Mouse (Mus musculus): ENCODE data around the gene Fgd6.
A peak's percentile ranks its signal among the peaks of the same experiment; 100 is the strongest.

Gene Fgd6

DNA sequence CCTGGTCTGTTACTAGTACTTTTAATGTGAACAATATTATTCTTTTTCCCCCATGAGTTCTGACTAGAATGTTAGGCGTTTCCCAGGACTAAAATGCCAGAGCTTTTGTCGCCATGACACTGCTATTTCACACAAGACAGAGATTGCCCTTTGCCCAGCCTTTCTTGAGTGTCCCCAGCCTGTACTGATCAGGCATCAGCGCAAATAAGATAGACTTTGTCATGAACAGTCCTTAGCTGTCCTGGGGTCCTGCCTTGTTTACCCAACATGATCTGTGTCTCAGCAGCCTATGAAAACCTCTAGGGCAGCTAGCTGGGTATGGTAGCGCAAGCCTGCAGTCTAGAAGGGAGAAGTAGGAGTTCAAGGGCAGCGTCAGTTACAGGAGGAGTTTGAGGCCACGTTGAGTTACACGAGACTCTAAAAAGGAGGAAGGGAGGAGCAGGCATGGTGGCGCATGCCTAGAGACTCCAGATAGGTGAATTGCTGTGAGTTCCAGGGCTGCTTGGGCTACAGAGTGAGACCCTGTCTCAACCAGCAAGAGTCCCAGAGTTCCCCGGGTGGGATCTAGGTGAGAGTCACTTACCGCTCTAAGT is 103.2 kb downstream of the Fgd6 start:
- no peak for DNase-seq (ENCODE audit: low spot score)

DNA sequence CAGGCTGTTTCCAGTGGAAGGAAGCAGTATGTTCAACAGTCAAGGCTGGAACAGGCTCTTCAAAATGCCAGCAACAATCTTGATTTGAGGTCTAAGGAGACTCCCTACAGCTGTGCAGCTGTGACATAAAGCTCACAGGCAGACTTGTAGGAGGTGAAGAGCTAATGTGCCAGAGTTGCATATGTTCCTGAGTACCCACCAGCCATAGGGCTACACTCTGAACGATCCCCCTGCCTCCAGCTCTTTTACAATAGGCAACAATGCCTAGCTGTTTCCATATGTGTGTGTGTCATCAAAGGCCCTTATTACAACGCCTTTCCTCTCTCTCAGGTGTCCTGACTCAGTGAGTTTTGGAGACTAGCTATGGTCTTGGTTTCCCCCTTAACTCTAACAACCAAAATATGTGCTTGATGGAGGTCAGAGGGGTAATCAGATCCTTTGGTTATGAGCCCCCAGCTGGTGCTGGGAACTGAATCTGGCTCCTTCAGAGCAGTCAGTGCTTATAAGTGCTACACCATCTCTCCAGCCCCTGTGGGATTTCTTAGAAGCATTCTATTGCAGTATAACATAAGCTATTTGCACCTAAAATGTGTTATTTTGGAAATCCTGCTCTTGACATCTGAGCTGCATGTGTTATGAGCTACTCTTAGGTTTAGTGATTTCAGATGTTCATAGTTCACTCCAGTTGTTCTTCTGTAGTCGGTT is 104.6 kb downstream of the Fgd6 start:
- no peak for DNase-seq (ENCODE audit: low spot score)

DNA sequence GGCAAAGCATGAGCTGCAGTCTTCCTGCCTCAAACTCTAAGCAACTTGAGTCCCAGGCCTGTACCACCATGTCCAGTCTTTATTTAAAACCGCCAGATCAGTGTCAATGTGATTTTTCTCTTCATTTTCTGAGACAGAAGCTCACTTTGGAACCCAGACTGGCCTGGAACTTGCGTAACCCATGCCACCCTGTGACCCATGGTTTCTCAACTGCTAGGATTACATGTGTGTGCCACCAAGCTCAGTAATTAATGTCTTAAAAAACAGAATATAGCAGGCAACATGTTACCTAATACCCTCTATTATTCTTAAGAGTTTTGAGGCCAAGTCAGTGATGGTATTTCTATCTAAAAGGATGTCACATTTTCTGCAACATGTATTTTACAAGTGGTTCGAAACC is 106.6 kb downstream of the Fgd6 start:
- DNase-seq (ENCODE audit: low spot score), result no peak

DNA sequence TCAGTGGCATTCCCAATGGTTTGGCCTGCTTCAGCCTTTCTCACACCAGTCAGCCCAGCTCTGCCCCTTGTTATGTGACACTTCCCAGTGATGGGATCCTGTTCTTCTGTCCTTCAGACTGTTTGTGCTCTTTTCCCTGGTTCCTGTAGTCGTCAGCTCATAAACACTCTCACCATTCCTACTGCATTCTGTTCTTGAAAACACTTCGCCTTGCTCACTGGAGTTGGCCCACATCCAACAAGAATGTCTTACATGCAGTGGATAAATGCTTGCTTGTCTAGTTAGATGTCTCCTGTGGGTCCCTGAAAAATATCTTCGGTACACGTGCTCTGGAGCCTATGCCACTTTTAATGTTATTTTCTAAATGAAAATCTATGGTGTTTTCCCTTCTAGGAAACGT is 108.8 kb downstream of the Fgd6 start:
- no peak for DNase-seq (ENCODE audit: low spot score)

DNA sequence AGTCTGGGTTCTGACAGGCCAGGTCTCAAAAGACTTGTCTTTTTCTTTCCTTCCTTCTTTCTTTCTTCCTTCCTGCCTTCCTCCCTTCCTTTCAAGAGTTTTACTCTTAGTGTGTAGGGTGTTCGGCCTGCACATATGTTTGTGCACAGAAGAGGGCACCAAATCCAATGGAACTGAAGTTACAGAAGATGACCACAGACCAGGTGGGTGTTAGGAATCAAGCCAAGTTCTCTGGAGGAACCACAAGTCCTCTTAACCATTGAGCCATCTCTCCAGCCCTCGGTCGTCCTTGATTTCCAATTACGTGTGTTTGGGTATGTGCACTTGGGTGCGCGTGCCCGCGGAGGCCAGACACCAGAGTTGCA is 111.6 kb downstream of the Fgd6 start:
- no peak for DNase-seq (ENCODE audit: low spot score)

DNA sequence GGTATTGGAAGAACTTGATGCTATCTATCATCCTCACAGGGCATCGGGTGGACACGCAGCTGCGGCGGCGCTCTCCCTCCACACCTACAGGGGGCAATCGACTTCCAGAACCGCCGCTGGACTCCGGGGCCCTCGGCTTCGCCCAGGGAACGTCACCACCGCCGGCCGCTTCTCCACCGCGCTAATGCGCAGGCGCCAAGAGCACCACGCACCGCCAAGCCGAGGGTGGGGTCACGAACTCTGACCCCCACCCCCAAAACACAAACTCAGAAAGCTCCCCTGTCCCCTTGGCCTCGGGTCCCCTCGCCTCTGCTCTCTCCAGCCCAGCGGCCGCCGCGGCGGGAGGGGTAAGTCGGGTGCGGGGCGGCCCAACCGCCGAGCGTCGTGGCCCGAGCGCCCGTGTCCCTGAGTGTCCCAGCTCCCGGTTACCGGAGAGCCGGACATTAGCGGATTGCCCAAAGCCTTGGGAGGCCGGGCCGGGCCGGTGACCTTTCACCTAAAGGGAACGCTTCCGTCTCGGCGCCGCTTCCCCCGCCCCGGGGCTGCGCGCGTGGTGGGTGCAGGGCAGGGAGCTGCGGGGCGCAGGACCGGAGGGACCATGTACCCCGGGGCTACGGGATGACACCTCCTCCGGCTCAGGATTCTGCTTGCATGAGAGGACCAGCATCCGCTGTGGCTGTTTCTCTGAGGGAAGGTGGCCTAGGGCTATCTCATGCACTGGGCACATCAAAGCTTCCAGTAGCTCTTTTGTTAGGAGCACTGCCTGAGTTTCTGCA is 112.1 kb downstream of the Fgd6 start, which contains the start of gene Nr2c1:
TSS of gene Nr2c1 (plus strand) at position 268 of the 776 bp plus-strand sequence.
- peak; percentile 80 for DNase-seq (ENCODE audit: low spot score)

DNA sequence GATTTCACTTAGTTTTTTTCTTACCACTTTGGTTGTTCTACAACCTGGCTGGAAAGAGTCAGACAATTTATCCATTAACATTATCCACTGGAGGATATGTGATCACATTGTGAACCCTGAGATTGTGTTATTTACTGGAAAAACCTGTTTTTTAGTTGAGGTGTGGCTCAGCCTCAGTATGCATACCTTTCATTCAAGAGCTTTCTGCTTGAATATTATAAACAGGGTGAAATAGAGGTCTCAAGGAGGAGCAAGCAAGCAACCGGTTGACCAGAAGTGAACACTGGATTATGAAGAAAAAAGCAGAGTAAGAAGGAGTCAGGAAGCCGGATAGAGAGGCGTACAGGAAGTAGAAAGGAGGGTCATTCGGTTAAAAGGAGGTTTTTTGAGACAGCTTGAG is 115.7 kb downstream of the Fgd6 start:
- no peak for DNase-seq (ENCODE audit: low spot score)

DNA sequence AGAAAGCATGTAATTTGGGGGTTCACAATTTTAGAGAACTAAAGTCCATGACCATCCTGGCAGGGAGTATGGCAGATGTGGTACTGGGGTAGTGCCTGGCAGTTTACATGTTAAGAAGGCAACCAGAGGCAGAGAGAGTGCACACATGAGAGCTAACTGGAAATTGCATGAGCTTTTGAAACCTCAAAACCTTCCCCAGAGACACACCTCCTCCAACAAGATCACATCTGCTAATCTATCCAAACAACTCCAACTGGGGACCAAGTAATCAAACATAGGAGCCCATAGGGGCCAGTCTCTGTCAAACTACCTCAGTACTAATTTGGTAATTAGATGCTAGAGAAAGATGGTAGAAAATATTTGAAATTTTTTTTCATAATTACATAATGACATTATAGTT is 118.0 kb downstream of the Fgd6 start:
- no peak for DNase-seq (ENCODE audit: low spot score)

DNA sequence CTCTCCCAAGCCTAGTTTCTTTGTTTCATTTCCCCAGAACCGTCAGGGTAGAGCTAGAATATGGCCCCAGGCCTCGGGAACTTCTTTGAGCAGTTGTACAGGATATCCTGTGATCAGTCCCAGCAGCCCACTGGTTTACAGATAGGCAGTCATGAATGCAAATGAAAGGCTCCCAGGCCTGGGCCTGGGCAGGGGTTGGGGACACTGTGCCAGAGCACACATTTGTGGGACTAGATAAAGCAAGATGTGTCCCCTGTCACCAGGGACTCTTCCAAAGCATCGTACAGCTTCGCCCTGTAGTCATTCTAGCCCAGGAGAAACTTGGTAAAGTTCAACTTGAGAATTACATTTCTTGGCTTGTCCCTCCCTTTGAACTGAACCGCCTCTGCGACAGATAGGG is 123.2 kb downstream of the Fgd6 start:
- DNase-seq (ENCODE audit: low spot score), result no peak

DNA sequence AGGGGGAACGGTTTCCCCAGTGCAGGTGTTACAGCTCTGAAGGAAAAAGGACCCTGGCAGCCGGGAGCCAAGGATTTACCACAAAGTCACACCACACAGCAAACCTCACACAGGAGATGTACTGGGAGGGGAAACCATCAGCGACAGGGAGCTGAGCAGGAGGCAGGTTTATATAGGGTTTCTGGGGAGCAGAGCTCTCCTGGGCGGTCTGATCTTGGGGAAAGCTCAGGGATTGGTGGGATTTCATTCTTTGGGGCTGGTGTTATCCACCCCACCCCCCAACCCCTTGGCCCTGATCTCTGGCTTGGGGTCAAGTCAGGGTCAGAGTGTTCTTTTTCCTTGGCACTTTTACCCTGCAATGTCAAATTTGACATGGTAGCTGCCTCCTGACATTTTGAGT is 123.6 kb downstream of the Fgd6 start:
- no peak for DNase-seq (ENCODE audit: low spot score)

DNA sequence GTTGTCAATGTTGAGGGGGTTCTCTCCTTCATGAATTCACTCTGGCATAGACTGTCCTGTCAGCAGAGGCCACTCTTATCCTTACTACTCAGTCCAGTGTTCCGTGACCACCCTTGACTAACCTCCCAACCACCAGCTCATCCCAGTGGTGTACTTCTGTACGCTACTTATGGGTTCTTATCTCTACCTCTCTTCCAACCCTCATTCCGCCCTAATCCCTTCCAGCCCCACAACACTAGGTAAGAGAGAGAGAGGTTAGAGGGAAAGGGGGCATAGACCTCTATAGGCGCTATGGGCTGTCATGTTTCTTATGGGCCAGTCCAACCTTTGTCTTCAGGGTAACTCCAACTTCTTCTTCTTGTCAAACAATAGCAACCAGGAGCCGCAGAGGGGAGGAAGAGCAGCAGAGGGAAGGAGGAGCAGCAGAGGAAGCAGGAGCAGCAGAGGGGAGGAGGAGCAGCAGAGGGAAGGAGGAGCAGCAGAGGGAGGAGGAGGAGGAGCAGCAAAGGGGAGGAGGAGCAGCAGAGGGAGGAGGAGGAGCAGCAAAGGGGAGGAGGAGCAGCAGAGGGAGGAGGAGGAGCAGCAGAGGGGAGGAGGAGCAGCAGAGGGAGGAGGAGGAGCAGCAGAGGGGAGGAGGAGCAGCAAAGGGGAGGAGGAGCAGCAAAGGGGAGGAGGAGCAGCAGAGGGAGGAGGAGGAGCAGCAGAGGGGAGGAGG is 125.4 kb downstream of the Fgd6 start:
- no peak for DNase-seq (ENCODE audit: low spot score)

DNA sequence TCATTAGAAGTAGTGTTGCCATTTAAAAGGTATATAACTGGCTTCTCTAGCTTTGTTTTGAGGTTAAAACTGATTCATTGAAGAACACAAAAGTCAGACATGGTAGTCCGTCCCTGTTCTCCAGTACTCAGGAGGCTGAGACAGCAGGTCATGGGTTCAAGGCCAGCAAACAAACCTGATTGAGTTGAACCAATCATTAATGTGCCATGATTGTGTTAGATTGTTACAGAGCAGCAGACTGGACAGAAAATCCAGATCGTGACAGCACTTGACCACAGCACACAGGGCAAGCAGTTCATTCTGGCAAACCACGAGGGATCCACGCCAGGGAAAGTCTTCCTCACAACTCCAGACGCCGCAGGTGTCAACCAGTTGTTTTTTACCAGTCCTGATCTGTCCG is 126.2 kb downstream of the Fgd6 start:
- DNase-seq (ENCODE audit: low spot score), result no peak

DNA sequence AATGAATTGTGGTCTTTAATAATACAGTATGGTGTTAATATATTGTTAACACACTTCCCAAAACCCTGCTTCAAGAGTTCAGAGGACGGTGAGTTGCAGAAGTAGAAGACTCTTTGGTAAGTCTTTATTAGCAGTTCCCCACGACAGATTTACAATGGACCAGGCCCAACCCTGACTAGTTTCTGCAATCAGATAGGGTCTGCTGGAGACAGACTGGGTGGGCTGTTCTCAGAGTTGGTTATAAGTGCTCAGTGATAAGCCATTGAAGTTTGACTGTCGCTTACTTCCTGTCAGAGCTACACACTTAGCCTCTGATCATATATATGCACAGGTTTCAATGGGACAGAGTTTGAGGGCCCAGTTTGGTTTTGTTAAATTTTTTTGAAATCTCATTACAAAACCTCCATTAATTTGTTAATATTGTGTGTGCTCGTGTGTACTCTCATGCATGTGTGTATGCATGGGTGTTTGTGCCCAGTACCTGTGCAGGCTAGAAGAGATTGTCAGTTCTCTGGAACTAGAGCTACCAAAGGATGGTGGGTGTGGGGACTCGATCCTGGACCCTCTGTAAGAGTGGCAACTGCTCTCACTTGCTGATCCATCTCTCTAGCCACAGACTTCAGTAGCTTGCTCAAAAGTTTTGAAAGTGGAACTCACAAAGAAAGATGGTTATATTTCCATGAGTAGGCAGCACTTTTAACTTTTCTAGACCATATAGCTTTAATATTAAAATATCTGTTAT is 128.5 kb downstream of the Fgd6 start:
- no peak for DNase-seq (ENCODE audit: low spot score)

DNA sequence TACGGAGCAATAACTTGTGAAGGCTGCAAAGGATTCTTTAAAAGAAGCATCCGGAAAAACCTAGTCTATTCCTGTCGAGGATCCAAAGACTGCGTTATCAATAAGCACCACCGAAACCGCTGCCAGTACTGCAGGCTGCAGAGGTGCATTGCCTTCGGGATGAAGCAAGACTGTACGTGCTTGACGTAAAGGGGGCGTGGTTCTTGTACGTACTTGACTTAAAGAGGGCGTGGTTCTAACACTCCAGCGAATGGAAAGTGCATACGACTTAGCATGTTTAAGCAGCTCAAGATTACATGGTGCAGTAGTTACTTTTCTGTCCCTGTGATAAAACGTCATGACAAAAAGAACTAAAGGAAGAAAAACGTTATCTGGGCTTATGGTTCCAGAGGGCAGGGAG is 129.6 kb downstream of the Fgd6 start:
- no peak for DNase-seq (ENCODE audit: low spot score)

DNA sequence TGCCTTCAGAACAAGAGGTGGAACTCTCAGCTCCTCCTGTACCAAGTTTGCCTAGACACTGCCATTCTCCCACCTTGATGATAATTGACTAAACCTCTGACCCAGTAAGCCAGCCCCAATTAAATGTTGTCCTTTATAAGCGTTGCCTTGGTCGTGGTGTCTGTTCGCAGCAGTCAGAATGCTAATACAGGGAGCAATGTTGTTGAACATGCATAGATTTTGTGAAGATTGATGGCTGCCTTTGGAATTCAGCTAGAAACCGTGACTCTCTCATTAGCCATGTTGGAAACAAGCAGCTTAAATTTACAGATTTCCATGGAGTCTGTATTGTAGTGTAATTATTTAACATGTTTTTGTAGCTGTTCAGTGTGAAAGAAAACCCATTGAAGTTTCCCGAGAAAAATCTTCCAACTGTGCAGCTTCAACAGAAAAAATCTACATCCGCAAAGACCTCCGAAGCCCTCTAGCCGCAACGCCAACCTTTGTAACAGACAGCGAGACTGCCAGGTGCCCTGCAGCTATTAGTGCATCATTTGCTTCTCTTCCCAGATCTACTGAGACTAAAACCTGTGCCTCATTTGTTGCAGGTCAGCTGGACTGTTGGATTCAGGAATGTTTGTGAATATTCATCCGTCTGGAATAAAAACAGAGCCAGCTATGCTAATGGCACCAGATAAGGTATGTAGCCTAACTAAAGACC is 131.4 kb downstream of the Fgd6 start:
- DNase-seq (ENCODE audit: low spot score), result no peak

DNA sequence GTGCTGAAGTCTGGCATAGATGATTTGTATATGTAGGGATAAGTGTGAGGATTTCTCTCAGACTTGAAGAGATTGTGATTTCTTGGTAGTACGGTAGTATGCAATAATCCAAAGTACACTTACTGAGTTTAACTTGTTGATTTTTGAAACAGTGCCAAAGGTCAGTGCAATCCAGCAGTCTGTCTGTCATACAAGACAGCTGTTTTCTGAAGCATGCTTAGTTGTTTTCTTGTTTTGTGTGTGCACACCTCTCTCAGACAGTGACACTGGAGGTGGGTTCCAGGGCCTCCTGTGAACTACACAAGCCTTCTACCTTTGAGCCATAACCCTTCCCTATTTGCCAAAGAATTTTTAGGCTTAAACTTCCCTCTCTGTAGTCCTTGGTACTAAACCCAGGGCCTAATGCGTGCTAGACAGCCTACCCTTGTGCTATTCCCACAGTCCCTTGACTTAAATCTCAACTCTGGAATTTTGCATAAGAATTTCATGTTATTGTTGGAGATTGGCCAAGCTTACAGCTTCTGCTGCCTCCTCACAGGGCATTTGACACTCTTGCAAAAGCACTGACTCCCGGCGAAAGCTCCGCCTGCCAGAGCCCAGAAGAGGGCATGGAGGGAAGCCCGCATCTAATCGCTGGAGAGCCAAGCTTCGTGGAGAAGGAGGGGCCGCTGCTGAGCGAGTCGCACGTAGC is 135.8 kb downstream of the Fgd6 start:
- no peak for DNase-seq (ENCODE audit: low spot score)

DNA sequence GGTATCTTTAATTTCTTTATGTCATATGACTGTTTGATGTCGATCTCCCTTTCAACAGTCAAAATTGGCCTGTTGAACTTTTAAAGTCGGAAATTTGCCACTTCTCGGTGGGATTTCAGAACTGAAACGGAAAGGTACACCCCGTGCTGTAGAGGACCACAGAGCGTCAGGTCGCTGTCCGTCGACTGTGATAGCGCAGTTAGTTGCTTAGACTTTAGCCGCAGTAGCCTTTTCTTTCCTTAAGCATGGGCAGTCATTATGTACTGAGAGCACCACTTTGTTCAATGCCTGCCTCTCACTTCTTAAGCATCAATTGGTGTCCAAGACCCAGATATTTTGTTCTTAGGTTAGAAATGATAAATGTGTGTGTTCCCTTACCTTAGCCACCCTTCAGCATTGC is 136.3 kb downstream of the Fgd6 start:
- DNase-seq (ENCODE audit: low spot score), result no peak

DNA sequence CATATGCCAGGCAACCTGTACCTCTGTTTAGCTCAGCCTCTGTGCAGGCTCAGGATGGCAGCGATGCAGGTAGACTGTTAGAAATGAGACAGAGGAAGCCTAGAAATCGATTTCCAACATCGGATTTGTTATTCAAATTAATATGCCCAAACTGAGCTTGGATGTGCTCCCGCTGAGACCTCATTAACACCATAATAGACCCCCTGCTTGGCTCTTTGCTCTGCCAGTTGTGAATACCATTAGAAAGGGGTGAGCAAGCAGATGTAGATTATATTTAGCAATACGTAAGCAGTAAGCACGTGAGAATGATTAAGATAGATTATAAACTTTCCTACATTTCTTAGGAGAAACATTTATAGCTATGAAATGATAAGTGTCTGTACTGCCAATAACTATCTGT is 136.9 kb downstream of the Fgd6 start:
- DNase-seq (ENCODE audit: low spot score), result no peak

DNA sequence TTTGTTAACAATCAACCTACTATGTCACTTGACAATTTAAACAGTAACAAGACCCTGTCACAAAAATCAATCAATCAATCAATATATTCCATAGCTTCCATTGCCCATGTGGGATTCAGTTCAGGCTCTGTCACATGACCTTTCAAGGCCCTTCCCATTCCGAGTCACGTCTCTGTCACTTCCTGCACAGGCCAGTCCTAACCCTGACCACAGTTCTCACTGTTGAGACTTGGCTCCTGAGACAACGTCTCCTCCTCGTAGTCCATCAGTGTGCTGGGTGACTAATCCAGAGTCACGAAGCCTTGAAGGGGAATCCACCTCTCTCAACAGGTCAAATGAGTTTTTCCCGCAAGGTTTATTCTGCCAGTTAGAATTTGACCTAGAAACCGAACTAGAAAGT is 138.9 kb downstream of the Fgd6 start:
- no peak for DNase-seq (ENCODE audit: low spot score)

DNA sequence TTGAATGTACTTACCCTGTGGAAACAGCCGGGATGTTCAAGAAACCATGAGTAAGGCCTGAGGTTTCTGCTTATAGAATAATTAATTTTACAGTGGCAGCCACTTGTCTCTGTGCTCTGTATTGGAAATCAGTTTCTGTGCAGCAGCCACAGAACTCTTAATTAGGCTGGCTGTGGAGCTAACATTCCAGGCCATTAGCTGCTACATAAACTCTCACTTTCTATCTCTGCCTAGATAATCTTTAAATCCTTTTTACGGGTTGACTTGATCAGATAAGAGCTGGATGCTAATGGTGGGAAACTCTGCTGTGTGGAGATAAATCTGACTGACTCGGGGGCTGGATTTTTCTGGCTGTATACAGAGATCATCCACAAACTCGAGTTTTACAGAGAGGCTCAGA is 147.4 kb downstream of the Fgd6 start:
- no peak for DNase-seq (ENCODE audit: low spot score)
